Mouse (Mus musculus) liver, embryonic 16.5 days (tissue): ENCODE data around the gene Usp13. TPM values are rescaled to one million over a fixed set of nuclear protein-coding genes. Genes with fewer than 3 reads are reported as not detected.

Experiments used
- ATAC-seq: fragments of 200-750 bp; cut with Nextera tagmentation; 2 replicates; pipeline ENCODE4 v1.8.0; 2017; ENCODE audit warnings: low read depth, mild to moderate bottlenecking, moderate number of reproducible peaks, moderate library complexity
- H3K27ac ChIP-seq: fragments of 300-500 bp; sonication (generic); 2 replicates; pipeline ENCODE4 v1.5.1; 2014; ENCODE audit warnings: mild to moderate bottlenecking, low read length
- H3K27me3 ChIP-seq: fragments of 300-500 bp; sonication (generic); 2 replicates; pipeline ENCODE4 v1.6.1; 2014; ENCODE audit warnings: low read depth, low read length, mixed read lengths; ENCODE audit not compliant: control insufficient read depth, insufficient read depth
- H3K36me3 ChIP-seq: fragments of 300-500 bp; sonication (generic); 2 replicates; pipeline ENCODE4 v1.6.1; 2014; ENCODE audit warnings: mild to moderate bottlenecking; ENCODE audit not compliant: control insufficient read depth, insufficient read depth
- H3K4me1 ChIP-seq: fragments of 300-500 bp; sonication (generic); 2 replicates; pipeline ENCODE4 v1.6.1; 2014; ENCODE audit warnings: low read depth, low read length, mixed read lengths; ENCODE audit not compliant: control insufficient read depth
- H3K4me2 ChIP-seq: fragments of 300-500 bp; sonication (generic); 2 replicates; pipeline ENCODE4 v1.6.1; 2014; ENCODE audit warnings: low read depth, low read length, mixed read lengths
- H3K4me3 ChIP-seq: fragments of 300-500 bp; sonication (generic); 2 replicates; pipeline ENCODE4 v1.5.1; 2014; ENCODE audit warnings: low read depth, mild to moderate bottlenecking, low read length
- H3K9ac ChIP-seq: fragments of 300-500 bp; sonication (generic); 2 replicates; pipeline ENCODE4 v1.6.1; 2014; ENCODE audit warnings: low read depth, low read length
- H3K9me3 ChIP-seq: fragments of 300-500 bp; sonication (generic); replicated peaks from 2 replicates; pipeline ENCODE4 v1.6.1; 2016; ENCODE audit warnings: low read length; ENCODE audit not compliant: control insufficient read depth
- WGBS: fragments of 180-500 bp; shearing (Covaris S2); extraction: QIAGEN DNeasy Blood & Tissue Kit; methylation state at CpG from one replicate; pipeline ENCODE4 v1.1.7; 2014; ENCODE audit not compliant: insufficient replicate concordance; 5-methylcytosine and 5-hydroxymethylcytosine counted together
- polyA plus RNA-seq: library from polyadenylated mRNA; unstranded; fragments of >200 nt; fragmentation: Nextera tagmentation; extraction: Ambion mirVana; gene quantifications from 2 replicates; pipeline ENCODE4 v1.2.1, GENCODE M21; 2015

The Usp13 gene
- 0.31 and 0.35 TPM in 2 replicates for polyA plus RNA-seq

DNA sequence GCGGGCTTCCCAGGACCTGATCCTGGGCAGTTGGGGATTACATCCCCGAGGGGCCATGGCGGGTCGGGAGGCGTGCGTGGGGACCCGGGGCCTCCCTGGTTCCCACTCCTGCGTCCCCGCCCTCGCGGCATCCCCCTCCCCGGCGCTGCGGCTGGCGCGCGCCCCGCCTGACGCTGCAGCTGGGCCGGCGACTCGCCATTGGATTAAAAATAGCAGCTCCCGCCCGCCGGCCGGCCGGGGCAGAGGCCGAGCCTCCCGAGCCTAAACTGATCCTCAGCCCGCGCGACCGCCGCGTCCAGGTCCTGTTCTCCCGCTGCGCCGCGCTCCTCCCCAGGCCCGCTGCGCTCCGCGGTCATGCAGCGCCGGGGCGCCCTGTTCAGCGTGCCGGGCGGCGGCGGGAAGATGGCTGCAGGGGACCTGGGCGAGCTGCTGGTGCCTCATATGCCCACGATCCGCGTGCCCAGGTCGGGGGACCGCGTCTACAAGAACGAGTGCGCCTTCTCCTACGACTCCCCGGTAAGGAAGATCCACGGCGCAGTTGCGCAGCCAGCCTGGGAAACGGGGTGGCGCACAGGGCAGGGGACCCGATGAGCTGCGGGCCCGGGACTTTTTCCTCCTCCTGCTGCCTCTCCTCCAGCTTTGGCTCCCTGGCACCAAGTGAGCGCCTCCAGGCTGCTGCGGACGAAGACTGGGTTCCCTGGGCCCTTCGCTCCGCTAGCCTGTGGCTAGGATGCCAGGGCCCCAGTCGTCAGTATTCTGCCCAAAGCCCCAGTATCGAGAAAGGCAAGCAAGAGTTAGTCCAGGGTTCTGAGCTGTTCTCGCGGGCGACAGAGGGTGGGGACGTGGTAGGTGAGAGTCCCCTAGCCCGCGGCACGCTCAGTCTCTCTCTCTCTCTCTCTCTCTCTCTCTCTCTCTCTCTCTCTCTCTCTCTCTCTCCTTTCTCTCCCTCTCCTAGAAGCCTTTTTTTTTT lies at the start of gene Usp13:
Gene Usp13 (plus strand): TSS at position 190 of the 970 bp plus-strand sequence.
- peaks cover 23% of the 10 kb centered on the region for H3K27me3 ChIP-seq
- peak within 1 kb of the TSS; percentile 51 for H3K4me2 ChIP-seq
- H3K4me1 ChIP-seq = no peaks in the 10 kb centered on the region
- H3K9ac ChIP-seq = 0 out of 2 replicates have a peak within 1 kb of the TSS, but pooled peaks have one; percentile 9
- WGBS = under 1% methylated on average over 73 of the region's 84 CpGs
- H3K9me3 ChIP-seq = no peaks in the 10 kb centered on the region
- H3K4me3 ChIP-seq = peak within 1 kb of the TSS; percentile 49
- H3K36me3 ChIP-seq = no peaks in the 10 kb centered on the region
- no peak within 1 kb of the TSS for H3K27ac ChIP-seq
- peak; percentile 54 for ATAC-seq

DNA sequence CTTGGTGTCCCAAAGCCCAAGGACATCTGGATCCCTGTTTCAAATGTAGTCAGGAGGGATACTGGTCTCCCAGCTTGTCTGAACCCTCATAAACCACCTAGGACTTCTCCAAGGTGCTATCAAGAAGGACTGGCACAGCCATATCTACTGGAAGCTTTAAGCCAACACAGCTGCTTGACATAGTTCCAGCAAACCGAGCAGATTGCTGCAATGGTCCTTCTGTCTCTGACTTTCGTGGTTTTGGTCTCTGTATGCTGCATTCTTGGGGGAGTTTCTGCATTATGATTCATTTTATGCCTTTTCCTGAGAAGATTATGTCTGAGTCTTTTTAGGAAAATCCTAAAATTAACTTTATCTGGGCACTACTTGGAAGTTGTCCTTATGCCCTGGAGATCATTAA lies 46.6 kb upstream of the Usp13 start:
- no peak overlapping the region for H3K27ac ChIP-seq
- H3K9ac ChIP-seq = no peak overlapping the region
- ATAC-seq = no peak
- no peak overlapping the region for H3K4me2 ChIP-seq
- no peaks in the 10 kb centered on the region for H3K36me3 ChIP-seq
- H3K4me1 ChIP-seq = no peaks in the 10 kb centered on the region
- H3K4me3 ChIP-seq = no peak overlapping the region
- H3K27me3 ChIP-seq = no peaks in the 10 kb centered on the region
- H3K9me3 ChIP-seq = no peaks in the 10 kb centered on the region
- 38% methylated on average over 2 of the region's 2 CpGs for WGBS

DNA sequence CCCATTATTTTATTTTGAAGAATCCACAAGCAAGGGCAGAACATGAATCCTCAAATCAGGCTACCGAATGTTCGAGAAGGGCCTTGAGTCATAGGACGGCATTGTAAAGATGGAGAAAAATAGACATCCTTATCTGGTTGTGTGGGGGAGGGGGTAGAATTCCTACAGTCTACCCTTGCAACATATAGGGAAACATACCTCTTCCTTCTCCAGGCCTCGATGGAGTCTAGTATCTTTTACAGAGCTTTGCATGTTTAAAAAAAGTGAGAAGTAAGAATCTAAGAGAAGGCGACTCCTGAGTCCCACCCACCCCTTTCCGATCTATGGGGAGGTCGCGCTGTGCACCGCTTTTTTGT lies 367 bp upstream of the Usp13 start:
- ATAC-seq = no peak
- H3K9ac ChIP-seq = no peak overlapping the region
- peak overlapping the region; percentile 49 for H3K4me3 ChIP-seq
- no peaks in the 10 kb centered on the region for H3K36me3 ChIP-seq
- H3K27ac ChIP-seq = no peak overlapping the region
- H3K4me1 ChIP-seq = no peaks in the 10 kb centered on the region
- peaks cover 23% of the 10 kb centered on the region for H3K27me3 ChIP-seq
- H3K4me2 ChIP-seq = peak overlapping the region; percentile 51
- no peaks in the 10 kb centered on the region for H3K9me3 ChIP-seq
- WGBS = 6% methylated on average over 9 of the region's 9 CpGs

DNA sequence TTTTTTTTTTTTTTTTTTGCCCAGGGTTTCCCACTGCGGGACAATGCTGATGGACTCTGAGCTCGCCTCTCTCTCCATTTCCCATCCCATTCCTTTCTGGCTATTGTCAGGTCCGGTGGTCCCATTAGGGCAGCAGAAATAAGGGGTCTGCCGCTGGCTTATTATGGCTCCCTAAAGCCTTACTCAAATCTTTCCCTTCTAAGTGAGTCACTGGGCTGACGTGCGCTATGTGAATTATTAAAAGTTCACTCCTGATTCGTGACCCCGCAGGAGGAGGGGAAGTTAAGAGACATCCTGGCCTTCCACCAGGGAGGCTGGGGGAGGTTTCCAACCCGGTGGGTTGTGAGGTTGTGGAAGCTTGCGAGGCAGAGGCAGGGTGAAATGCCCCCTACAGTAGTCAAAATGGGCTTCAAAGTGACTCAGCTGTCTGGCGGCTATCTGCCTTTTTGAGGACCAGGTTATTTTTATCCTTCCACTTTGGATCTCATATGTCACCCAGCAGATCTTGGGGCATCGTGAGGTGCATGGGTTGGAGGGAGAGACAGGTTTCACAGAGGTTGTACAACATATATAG lies 1.1 kb downstream of the Usp13 start:
- Histone ChIP-seq H3K4me1 (no peaks in the 10 kb centered on the region), H3K9ac (no peak overlapping the region), H3K9me3 (no peaks in the 10 kb centered on the region), H3K4me2 (no peak overlapping the region), H3K4me3 (no peak overlapping the region), H3K27me3 (peaks cover 23% of the 10 kb centered on the region), H3K36me3 (no peaks in the 10 kb centered on the region), H3K27ac (no peak overlapping the region)
- no peak for ATAC-seq
- 9% methylated on average over 12 of the region's 12 CpGs for WGBS

DNA sequence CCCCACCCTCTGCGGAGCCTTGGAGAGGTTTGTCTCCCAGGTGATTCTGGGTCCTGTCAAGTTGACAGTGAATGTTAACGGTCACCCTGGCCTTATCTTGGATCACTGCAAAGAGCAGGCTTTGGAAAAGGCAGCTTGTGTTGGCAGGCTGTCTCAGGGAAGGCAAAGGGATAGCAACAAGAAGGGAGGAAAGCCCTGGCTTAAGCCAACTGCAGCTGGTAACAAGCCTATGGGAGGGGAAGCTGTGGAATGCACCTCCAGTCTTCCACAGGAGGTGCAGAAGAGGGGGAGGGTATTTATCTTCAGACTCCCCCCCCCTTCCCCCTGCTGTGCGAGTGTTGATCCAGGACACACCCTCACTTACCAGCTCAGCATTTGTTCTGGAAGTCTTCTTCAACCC lies 5.3 kb downstream of the Usp13 start:
- Histone ChIP-seq H3K27me3 (peaks cover 14% of the 10 kb centered on the region), H3K4me2 (no peak overlapping the region), H3K4me3 (no peak overlapping the region), H3K27ac (no peak overlapping the region), H3K9ac (no peak overlapping the region), H3K9me3 (no peaks in the 10 kb centered on the region), H3K4me1 (no peaks in the 10 kb centered on the region), H3K36me3 (no peaks in the 10 kb centered on the region)
- no peak for ATAC-seq
- 26% methylated on average over 3 of the region's 3 CpGs for WGBS

DNA sequence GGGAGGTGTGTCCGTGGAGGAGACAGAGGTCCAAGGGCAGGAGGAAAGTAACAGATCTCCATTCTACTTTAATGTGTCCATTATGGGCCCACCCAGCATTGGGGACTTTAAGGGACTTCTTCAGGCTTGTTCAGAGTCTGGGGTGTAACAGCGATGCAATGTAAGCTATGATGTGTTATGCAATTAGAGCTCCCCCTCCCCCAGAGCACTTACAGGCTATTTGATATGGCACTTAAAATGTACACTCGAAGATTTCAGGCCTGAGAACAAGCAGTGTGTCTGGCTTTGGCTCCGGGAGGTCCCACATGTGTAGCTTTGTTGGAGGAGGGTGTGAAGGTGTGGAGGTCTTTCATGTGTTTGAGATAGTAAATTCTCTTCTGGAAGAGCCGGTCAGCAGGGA lies 7.6 kb downstream of the Usp13 start:
- H3K9me3 ChIP-seq = no peaks in the 10 kb centered on the region
- H3K36me3 ChIP-seq = no peaks in the 10 kb centered on the region
- H3K27ac ChIP-seq = no peak overlapping the region
- 62% methylated on average over 5 of the region's 5 CpGs for WGBS
- no peaks in the 10 kb centered on the region for H3K27me3 ChIP-seq
- H3K4me2 ChIP-seq = no peak overlapping the region
- H3K4me1 ChIP-seq = no peaks in the 10 kb centered on the region
- no peak overlapping the region for H3K9ac ChIP-seq
- H3K4me3 ChIP-seq = no peak overlapping the region
- no peak for ATAC-seq

DNA sequence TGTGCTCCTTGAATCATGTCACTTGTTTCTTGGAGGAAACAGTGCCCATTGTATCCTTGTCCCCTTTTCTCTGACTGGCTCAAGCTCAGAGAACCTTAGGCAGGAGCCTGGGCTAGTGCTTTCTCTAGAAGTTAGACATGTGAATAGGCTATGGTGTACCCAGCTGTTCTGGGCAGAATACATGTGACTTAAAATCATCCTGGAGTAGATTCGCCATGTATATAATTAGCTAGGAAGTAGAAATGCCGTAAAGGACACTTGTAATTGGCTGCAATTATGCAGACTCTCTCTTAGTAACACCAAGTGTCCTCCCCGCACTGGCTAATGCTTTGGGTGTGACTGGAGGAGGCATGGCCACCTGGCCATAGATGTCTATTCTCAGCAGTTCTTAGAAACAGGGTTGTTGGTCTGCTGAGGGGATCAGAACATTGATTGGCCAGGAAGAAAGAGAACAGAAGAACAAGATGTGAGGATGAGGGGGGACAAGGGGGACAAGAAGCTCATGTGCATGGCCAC lies 8.7 kb downstream of the Usp13 start:
- ATAC-seq = no peak
- H3K4me3 ChIP-seq = no peak overlapping the region
- WGBS = 64% methylated on average over 3 of the region's 3 CpGs

DNA sequence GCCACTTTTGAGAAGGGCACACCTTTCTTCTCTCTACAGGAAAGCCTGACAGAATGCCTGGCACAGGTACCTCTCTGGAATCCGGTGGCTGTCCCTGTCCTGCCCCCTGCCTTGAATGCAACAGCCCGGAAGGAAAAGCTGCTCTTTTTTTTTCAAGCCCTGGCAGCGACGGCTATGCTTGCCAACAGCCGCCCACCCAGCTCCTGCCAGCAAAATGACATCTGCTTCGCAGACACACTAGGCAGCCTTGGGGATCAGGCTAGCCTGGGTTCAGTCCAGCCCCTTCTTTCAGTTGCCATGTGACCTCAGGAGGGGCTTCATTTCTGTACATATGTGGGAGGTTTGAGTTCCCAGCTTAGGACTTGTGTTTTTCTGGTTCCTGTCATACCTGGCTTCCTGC lies 9.4 kb downstream of the Usp13 start:
- no peaks in the 10 kb centered on the region for H3K9me3 ChIP-seq
- H3K4me1 ChIP-seq = no peaks in the 10 kb centered on the region
- H3K36me3 ChIP-seq = no peaks in the 10 kb centered on the region
- H3K27me3 ChIP-seq = no peaks in the 10 kb centered on the region
- no peak overlapping the region for H3K9ac ChIP-seq
- H3K27ac ChIP-seq = no peak overlapping the region
- no peak overlapping the region for H3K4me2 ChIP-seq
- H3K4me3 ChIP-seq = no peak overlapping the region
- WGBS = 69% methylated on average over 6 of the region's 6 CpGs
- ATAC-seq = no peak

More for the DNA sequence above, 8.7 kb downstream of the Usp13 start:
- no peaks in the 10 kb centered on the region for H3K4me1 ChIP-seq
- H3K27me3 ChIP-seq = no peaks in the 10 kb centered on the region
- no peaks in the 10 kb centered on the region for H3K36me3 ChIP-seq
- no peak overlapping the region for H3K9ac ChIP-seq
- no peaks in the 10 kb centered on the region for H3K9me3 ChIP-seq
- no peak overlapping the region for H3K4me2 ChIP-seq
- H3K27ac ChIP-seq = no peak overlapping the region

DNA sequence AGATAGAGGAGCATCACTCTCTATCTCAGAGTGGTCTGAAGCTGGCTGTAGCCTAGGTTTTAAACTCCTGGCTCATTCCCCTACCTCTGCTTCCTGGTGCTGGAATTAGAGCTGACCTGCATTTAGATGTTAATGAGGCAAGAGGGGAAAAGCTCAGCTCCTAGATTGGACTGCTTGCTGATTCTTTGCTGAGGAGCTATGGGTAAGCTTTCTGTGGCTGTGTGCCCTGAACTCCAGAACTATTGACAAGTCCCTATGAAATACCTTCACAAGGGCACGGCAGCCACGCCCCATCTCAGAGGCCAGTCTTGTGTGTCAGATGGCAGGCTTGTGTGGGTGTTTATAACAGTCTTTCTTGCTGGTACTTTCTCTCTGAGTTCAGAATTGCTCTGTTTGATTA lies 16.5 kb downstream of the Usp13 start:
- H3K4me1 ChIP-seq = no peaks in the 10 kb centered on the region
- H3K9ac ChIP-seq = no peak overlapping the region
- H3K27me3 ChIP-seq = no peaks in the 10 kb centered on the region
- WGBS = 65% methylated on average over 2 of the region's 2 CpGs
- H3K9me3 ChIP-seq = no peaks in the 10 kb centered on the region
- H3K4me3 ChIP-seq = no peak overlapping the region
- H3K27ac ChIP-seq = no peak overlapping the region
- no peak overlapping the region for H3K4me2 ChIP-seq
- ATAC-seq = no peak
- no peaks in the 10 kb centered on the region for H3K36me3 ChIP-seq
